Mouse (Mus musculus): ENCODE measurements around the gene Cd276.
A peak's percentile ranks its signal among the peaks of the same experiment; 100 is the strongest.

The Cd276 gene

DNA sequence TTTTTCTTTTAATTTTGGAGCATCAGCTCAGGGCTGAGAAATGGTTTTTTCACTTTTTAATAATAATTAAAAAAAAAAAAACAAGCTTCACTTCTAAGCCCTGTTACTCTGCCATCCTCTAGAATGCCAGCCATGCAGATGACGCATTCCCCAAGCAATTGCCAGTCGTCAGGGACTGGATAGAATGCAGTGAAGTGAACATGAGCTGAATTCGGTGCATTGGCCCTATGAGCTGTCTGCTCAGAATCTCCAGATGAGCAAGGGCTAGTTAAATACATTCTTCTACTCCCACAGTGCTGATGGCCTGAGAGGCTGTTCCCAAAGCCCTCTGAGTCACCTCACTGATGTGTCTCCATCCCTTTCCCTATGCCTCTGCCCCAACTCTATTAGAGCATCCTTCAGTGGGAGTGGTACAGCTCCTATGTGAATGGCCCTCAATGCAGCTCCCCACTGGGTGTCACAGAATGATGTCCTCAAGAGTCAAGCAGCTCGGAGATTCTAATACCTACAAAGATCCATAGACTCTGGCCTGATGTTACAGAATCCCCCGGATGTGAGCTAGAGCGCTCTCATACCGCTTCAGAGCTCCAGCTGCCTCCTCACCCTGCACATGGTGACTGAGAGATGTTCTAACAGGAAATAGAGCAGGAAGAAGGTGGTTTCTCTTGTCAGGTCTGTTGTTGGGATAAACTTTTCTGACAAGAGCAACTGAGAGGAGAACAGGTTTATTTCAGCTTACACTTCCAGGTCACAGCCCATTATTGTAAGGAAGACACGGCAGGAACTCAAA is 47.8 kb downstream of the Cd276 start:
- DNase-seq, result no peak

- no peak for DNase-seq
These were observed 54.3 kb downstream of the Cd276 start for GRCm38 (mm10) chr9:58500946-58501345.

DNA sequence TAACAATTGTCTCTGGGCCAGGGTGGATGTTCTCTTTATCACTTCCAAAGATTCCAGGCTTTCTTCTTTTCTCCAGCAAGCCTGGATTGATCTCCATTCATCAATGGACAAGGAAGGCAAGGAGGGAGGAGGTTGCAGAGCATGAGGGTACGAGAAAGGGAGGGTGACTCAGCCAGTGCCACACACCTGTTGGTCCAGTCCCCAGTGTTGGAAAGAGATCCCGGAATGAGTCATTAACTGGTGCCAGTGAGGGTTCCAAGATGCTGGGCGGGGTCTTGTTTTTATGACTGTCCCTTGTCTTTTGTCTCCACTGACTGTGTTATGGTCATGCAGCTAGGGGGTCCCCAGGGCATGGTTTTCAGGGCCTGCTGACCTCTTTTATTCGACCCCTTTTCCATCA is 57.3 kb downstream of the Cd276 start:
- DNase-seq, result no peak

GRCm38 (mm10) chr9:58496470-58497182 is 58.6 kb downstream of the Cd276 start:
- DNase-seq, result no peak

GRCm38 (mm10) chr9:58495035-58495434 is 60.2 kb downstream of the Cd276 start:
- no peak for DNase-seq

- DNase-seq, result no peak
These were observed 64.8 kb downstream of the Cd276 start for GRCm38 (mm10) chr9:58490391-58490790.

- no peak for DNase-seq
These were observed 65.4 kb downstream of the Cd276 start for GRCm38 (mm10) chr9:58489865-58490165.

- DNase-seq, result peak; percentile 37
These were observed 65.9 kb downstream of the Cd276 start for GRCm38 (mm10) chr9:58489133-58489864.

DNA sequence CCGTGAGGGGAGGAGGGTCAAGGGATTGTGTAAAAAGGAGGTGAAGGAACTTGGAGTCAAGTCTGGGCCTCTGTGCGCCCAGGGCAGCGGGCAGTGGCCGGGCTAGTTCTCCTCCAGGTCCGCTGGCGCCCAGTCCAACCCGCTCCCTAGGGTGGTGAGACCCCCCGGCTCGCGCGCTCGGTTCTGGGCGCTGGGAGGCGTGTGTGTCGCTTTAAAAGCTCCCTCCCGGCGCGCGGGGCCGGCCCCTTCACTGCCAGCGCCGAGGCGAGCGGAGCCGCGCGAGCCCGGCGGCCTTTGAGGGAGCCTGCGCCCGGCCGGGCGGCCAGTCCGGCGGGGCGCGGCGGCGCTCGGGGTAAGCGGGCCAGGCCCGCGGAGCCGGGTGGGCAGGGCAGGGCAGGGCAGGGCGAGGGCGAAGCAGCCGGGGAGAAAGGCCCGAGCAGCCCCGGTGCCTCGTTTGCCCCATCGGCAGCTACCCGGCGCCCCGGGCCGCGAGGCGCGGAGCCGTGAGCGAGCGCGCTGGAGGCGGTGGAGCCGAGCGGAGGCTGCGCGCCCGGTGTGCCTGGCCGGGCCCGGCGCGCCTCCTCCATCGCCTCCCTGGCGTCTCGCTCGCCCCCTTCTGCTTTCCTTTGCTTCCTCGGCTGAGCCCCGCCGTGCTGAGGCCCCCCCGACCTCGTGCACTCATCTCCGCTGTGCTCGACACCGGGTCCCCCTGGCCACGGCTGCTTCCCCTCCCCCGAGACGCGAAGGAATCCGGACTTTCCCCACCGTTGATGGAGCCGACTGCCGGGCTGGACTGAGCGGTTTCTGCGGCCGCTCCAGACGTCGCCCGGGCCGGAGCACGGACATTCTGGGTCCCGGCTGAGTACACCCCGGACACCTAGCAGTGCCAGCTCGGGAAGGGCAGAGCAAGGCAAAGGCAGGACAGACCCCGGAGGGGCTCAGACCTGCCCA is 67.1 kb downstream of the Cd276 start, which contains the start of gene Insyn1:
Gene Insyn1, plus strand, starts transcription at position 753 of the 951 bp plus-strand sequence.
- DNase-seq, result peak; percentile 88

- DNase-seq, result no peak
These were observed 68.2 kb downstream of the Cd276 start for GRCm38 (mm10) chr9:58487076-58487475.
